Mouse (Mus musculus): Measurements from ENCODE around the gene C8g.

DNA sequence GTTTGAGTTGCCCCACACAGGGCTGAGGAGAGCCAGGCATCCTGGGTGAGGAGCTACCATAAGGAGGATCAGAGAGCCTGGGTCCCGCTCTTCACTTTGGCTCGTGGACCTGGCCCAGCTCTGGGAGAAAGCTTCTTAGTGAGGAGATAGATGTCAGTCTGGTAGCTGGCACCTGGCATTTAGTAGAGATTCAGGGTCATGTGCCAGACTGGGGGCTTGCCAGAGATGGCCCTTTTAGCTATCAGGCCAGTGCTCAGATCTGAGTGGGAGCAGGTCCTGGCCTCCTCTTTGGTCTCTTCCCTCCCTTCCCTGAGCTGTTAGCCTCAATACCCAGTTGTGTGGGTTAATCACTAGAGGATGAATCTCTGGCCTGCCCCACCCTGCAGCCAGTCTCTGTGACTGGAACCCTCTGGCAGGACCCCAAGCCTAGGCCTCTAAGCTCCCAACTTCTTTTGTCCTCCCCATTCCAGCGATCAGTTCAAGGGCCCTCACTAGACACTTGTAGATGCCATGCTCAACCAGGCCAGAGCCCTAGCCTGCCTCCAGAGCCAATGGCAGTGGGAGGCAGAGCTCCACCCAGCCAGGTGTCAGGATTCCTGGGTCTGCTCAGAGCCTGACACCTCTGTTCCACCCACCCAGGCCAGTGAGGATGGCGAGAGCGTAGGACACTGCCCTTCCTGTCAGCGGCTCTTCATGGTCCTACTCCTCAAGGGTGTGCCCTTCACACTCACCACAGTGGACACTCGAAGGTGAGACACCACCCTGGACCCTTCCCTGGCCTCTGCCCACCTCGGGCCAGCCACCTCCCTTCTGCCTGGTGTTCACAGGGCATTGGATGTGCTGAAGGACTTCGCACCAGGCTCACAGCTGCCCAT, 44.3 kb downstream of the C8g start:
- no peak for TF ChIP-seq EP300 (IDR thresholded peaks at IDR 0.05; ENCODE audit: low read depth)
- TF ChIP-seq CTCF (IDR thresholded peaks at IDR 0.05; ENCODE audit: low read depth), result no peak
